Mouse (Mus musculus) brain, embryonic 14.5 days (tissue): Measurements from ENCODE around the gene Kctd7. TPM values are rescaled to one million over a fixed set of nuclear protein-coding genes. Genes with fewer than 3 reads are reported as not detected.
A peak's percentile ranks its signal among the peaks of the same experiment; 100 is the strongest.

ENCODE experiments used
- DNase-seq: peaks from one replicate; pipeline ENCODE4 v3.0.0-alpha.2; 2011; ENCODE audit warnings: low read depth
- CTCF ChIP-seq: fragments of 200-500 bp; IDR thresholded peaks from 2 replicates; pipeline ENCODE4 v1.5.1; 2012; ENCODE audit warnings: inconsistent platforms, mild to moderate bottlenecking, moderate library complexity, borderline replicate concordance; ENCODE audit not compliant: insufficient read depth, insufficient read length; ENCODE audit errors: extremely low read depth
- POLR2A ChIP-seq: fragments of 200-500 bp; IDR thresholded peaks from 2 replicates; pipeline ENCODE4 v1.6.1; 2012; ENCODE audit warnings: mild to moderate bottlenecking, inconsistent platforms, borderline replicate concordance; ENCODE audit not compliant: poor library complexity, insufficient read depth, insufficient read length, severe bottlenecking; ENCODE audit errors: extremely low read depth
- polyA plus RNA-seq: library from polyadenylated mRNA; depleted of rRNA; stranded (reverse); fragments of >200 nt; gene quantifications from 2 replicates; pipeline ENCODE4 v1.2.3, GENCODE M21; 2012

Gene Kctd7
- polyA plus RNA-seq, 1 experiment, result 12.4 TPM

DNA sequence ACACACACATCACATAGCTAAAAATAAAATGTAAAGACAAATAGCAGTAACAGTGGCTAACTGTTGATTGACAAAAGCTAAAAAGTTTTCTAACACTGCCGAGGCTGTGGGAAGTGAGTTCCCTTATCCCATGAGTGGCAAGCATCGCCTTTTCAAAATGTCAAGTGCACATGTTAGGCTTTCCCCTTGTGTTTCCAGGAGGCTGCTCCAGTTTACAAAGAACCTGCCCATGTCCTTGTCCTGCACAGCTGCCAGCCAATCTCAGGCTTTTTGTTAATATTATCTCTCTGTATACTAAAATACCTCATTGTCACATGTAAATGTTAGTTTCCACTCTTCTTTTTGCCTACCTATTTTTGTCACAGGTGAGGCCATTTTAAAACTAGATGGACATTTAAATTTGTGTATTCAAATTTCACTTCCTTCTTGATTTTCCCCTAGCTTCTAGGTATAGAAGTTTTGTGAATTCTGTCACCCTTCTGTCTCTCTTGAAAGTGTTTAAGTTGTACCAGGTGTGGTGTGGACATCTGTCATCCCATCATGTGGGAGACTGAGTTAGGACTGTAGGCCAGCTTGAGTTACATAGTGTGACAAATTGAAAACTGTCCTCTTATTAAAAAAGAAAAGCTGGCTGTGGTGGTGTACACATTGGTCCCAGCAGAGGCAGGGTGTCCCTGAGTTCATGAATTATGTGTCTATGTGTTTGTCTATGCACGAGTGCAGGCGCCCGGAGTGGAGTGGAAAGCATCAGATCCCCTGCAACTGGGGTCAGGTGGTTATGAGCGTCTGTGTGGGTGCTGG, 37.3 kb downstream of the Kctd7 start:
- TF ChIP-seq CTCF (no peak), POLR2A (no peak)
- no peak for DNase-seq

GRCm38 (mm10) chr5:130182541-130182821, 37.8 kb downstream of the Kctd7 start:
- no peak for DNase-seq
- TF ChIP-seq CTCF (no peak), POLR2A (no peak)

DNA sequence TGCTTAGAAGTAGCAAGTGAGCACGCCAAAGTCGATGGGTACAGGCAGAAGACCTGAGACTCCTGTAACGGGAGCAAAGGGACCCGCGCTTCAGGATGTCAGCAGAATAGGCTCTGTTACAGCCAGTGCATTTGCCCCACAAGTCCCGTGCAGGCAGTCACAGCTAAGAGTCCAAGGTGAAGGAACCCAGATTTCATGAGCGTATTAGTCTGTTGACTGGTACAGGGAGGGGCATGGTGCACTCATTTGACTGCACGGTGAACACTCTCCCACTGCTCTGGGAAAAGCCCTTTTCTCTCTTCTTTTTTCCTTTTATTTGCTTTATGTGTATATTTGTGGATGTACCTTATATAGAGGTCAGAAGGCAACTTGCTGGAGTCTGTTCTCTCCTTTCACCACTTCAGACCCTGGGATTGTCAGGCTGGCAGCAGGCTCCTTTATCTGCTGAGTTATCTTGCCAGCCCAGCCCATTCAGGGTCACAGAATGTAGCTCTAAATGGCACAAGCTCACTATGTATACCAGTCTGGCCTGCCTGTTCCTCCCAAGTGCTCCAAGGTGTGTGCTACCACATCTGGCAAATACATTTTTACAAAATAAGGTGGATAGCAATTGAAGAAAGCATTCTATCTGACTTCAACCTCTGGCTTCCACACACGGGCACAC, 39.7 kb downstream of the Kctd7 start:
- TF ChIP-seq POLR2A (no peak), CTCF (no peak)

DNA sequence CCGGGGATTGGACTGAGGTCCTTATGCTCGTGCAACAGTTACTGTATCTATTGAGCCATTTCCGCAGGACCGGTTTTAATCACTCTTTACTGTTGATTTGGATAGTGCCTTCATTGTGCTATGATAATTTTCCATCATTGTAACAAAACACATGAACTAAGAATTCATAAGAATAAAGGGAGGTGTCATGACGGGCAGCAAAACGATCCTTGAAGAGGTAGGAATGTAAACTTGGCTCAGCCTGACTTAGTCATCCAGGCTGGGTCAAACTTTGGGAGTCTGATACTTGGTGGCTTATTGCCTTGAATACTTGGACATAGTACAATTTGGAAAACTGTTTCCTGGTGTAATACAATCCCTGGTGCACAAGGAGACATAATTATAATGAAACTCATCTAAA, 40.7 kb downstream of the Kctd7 start:
- DNase-seq, result no peak
- TF ChIP-seq POLR2A (no peak), CTCF (no peak)

More for the DNA sequence above, 39.7 kb downstream of the Kctd7 start:
- no peak for DNase-seq

- peak; percentile 68 for DNase-seq
- no peak for TF ChIP-seq CTCF
- no peak for TF ChIP-seq POLR2A
Observed at GRCm38 (mm10) chr5:130187383-130187782, 42.7 kb downstream of the Kctd7 start.

- no peak for TF ChIP-seq CTCF
- no peak for TF ChIP-seq POLR2A
- DNase-seq, result no peak
Observed at GRCm38 (mm10) chr5:130190909-130191308, 46.2 kb downstream of the Kctd7 start.

GRCm38 (mm10) chr5:130191865-130192264, 47.2 kb downstream of the Kctd7 start:
- no peak for DNase-seq
- TF ChIP-seq CTCF (no peak), POLR2A (no peak)

DNA sequence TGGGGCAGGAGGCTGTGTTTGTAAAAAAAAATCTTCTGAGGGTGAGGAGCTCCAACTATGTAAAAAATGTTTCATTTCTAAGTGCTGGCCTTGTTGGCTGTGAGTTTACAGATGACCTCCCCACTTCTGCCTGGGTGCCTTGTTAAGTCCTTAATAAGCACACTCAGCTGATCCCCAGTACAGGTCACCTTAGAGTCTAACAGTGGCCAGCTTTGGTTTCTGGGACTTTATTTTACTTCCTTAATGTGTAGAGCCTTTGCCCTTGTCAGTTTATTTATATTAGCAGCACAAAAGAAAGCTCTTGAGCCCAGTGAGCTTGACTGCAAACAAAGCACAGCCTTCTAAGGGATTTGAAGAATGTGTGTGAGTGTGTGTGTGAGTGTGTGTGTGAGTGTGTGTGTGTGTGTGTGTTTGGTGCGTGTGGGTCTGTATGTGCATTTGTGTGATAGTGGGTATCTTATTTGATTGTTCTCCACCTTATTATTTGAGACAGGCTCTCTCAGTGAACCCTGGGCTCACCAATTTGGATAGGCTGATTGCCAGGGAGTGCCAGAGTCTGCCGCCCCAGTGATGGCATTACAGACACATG, 47.8 kb downstream of the Kctd7 start:
- no peak for TF ChIP-seq CTCF
- no peak for TF ChIP-seq POLR2A
- peak; percentile 4 for DNase-seq

DNA sequence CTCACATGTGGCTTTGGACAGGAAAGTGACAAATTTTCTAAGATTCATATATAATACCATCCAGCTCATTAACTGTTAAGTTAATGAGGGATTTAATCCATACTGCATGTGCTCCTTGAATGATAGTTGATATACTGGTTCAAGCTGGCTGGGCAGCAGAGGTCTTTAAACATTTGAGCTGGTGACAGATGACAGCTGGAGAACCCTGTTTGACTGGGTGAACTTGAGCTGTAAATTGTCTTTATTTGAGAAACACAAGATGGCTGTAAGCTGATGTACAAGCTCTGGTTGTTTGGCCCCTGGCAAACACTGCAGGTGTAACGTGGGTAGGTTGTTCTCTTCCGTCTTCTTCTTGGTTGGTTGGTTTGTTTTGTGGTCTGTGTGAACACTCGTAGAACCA, 49.1 kb downstream of the Kctd7 start:
- TF ChIP-seq CTCF, result no peak
- no peak for TF ChIP-seq POLR2A
- DNase-seq, result no peak

DNA sequence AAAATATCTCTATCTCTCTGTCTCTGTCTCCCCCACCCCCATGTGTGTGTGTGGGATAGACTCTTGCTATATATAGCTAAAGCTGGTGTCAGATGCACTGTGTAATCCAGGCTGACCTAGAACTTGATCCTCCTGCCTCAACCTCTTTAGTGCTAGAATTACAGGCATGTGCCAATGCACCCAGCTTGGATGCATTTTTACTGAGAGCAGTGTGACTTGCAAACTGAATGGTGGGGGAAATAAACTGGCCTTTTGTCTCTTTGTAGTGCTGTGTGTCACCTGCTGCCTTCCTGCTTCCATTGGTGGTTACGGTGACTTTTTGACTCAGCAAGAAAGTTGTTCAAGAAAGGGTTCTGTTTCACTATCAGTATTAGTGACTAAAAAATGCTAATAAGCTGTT, 51.6 kb downstream of the Kctd7 start:
- DNase-seq, result no peak

DNA sequence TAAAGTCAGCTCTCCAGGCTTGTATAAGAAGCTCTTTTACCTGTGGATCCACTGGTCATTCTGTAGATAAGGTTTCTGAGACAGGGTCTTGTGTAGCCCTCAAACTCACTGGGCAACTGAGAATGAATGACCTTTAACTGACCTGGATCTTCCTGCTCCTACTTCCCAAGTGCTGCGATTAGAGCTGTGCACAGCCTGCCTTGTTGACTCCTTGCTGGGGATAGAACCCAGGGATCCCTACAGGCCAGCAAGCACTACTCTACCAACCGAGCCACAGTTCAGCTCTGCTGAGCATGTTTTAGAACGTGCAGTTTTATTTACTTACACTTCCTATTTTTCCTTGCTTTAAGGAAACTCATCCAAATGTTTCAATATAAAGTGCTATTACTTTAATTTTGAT, 52.8 kb downstream of the Kctd7 start:
- no peak for TF ChIP-seq POLR2A
- no peak for TF ChIP-seq CTCF
- DNase-seq, result no peak

More for the DNA sequence above, 51.6 kb downstream of the Kctd7 start:
- TF ChIP-seq CTCF, result no peak
- no peak for TF ChIP-seq POLR2A

DNA sequence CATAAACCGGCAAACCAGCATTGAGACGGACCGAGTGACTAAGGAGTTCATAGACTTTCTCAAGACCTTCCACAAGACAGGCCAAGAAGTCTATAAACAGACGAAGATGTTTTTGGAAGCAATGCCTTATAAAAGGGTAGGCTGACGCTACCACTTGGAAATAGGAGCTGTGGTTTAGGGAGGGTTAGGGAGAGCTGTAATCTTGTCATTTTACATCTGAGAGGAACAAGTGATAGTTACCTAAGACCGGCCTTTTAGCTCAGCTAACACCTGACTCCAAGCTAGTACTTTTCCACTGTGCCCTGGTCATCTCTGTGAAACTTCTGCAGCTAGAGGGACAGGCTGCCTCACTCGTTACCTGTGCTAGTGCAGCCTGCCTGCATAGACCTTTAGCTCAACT, 53.3 kb downstream of the Kctd7 start:
- TF ChIP-seq POLR2A (no peak), CTCF (no peak)
- no peak for DNase-seq

- TF ChIP-seq CTCF (no peak), POLR2A (no peak)
- DNase-seq, result no peak
Observed at GRCm38 (mm10) chr5:130200233-130201029, 55.8 kb downstream of the Kctd7 start.
